Mouse (Mus musculus): ENCODE measurements around the gene Btk.
A peak's percentile ranks its signal among the peaks of the same experiment; 100 is the strongest.

DNA sequence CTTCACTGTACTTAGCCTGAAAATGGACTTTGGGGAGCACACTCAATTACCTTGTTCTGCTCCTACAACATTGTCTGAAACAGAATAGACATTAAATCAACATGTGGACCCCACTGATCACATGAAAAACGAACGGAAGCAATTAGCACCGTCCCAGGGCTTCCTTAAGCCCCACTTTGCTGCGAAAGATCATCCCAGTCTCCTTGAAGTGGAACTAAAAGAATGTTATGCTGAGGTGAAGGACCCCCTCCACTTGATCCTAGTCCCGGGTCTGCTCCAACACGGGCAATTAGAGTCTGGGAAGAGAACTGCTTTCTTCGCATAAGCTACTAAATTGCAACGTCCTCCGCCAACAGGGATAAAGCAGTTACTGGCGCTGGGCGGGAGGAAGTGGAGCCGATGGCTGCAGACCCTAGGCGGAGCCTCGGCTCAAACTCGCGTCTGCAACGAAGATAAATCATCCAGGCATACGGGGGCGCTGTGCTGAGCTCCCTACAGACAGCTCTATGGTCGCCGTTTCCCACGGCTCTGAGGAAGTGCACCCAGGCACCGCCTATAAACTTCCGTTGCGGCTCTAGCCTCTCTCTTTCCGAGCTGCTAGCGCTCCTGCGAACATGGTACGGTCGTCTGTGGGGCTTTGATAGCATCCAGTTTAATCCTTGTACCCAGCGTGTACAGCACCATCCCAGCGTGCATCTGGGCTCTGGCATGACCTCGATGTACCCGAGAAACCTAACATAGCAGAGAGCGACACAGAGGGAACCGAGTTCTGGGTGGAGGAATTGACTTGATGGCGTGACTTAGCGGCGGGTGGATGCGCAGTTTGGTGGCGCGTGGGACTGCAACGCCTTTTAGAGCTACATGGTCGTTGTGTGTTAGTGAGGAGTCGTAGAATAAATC, 2.0 kb upstream of the Btk start, which contains the start of gene Rpl36a:
- peak; percentile 58; the same call in 1 of the 2 replicates for TF ChIP-seq CTCF (IDR thresholded peaks at IDR 0.05; ENCODE audit: extremely low read depth, insufficient read depth, insufficient read length, insufficient replicate concordance)
- peak; percentile 91 for TF ChIP-seq POLR2A (IDR thresholded peaks at IDR 0.05; ENCODE audit: low read depth, low read length)

Measured in spleen, adult 2 months (tissue).